Mouse (Mus musculus): Measurements from ENCODE around the gene Chrna9. TPM values are rescaled to one million over a fixed set of nuclear protein-coding genes. Genes with fewer than 3 reads are reported as not detected.

The Chrna9 gene
- polyA plus RNA-seq, 1 experiment from 2014 or later, result 0.20 TPM

- H3K27me3 ChIP-seq (ENCODE audit: control insufficient read depth, insufficient read depth, low read length), result no peaks in the 10 kb centered on the region
- H3K36me3 ChIP-seq (ENCODE audit: control insufficient read depth, insufficient read depth, low read length), result no peaks in the 10 kb centered on the region
- no peak overlapping the region for H3K4me3 ChIP-seq (ENCODE audit: low read depth, low read length)
- H3K9ac ChIP-seq (ENCODE audit: low read depth, low read length), result no peak overlapping the region
- H3K27ac ChIP-seq (ENCODE audit: low read depth, low read length), result no peak overlapping the region
- H3K4me1 ChIP-seq (replicated peaks; ENCODE audit: control insufficient read depth, insufficient read depth, low read length), result no peaks in the 10 kb centered on the region
- H3K9me3 ChIP-seq (ENCODE audit: control insufficient read depth, low read length), result peaks cover 3% of the 10 kb centered on the region; the same call in 1 of the 2 replicates
- no peak overlapping the region for H3K4me2 ChIP-seq (replicated peaks; ENCODE audit: low read depth, low read length)
- DNase-seq (ENCODE audit: low spot score), result no peak
- WGBS, result 91% methylated on average over 6 of the region's 6 CpGs
- ATAC-seq (ENCODE audit: low FRiP score), result no peak
Observed at GRCm38 (mm10) chr5:65900113-65900512, 34.6 kb upstream of the Chrna9 start.

GRCm38 (mm10) chr5:65900862-65901265 lies 33.9 kb upstream of the Chrna9 start:
- H3K9me3 ChIP-seq (ENCODE audit: control insufficient read depth, low read length), result peaks cover 3% of the 10 kb centered on the region; the same call in 1 of the 2 replicates
- ATAC-seq (ENCODE audit: low FRiP score), result no peak
- 73% methylated on average over 7 of the region's 7 CpGs for WGBS

DNA sequence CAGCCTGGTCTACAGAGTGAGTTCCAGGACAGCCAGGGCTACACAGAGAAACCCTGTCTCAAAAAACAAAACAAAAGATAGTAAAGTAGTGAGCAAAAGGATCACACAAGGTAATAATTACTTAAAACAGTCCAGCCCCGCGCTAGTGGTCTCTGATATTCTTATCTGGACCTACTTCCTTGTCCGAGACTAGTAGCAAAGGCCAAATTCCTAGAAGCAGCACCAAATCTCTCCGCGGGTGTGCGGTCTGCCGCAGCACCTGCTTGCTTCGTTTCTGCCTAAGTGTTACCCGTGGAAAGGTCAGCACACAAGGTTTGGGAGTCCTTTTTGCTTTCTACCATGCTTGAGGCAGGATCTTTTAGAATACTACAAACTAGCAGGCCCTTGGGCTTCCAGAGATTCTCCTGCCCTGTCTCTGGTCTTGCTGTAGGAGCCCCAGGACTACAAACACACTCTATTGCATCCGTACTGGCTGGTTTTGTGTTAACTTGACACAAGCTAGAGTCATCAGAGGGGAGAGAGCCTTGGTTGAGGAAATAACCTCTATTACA lies 32.8 kb upstream of the Chrna9 start:
- DNase-seq (ENCODE audit: low spot score) (no peak), ATAC-seq (ENCODE audit: low FRiP score) (no peak)
- Histone ChIP-seq H3K4me2 (replicated peaks; ENCODE audit: low read depth, low read length) (no peak overlapping the region), H3K4me3 (ENCODE audit: low read depth, low read length) (no peak overlapping the region), H3K9me3 (ENCODE audit: control insufficient read depth, low read length) (peaks cover 3% of the 10 kb centered on the region; the same call in 1 of the 2 replicates), H3K9ac (ENCODE audit: low read depth, low read length) (no peak overlapping the region), H3K27ac (ENCODE audit: low read depth, low read length) (no peak overlapping the region), H3K4me1 (replicated peaks; ENCODE audit: control insufficient read depth, insufficient read depth, low read length) (no peaks in the 10 kb centered on the region), H3K27me3 (ENCODE audit: control insufficient read depth, insufficient read depth, low read length) (no peaks in the 10 kb centered on the region), H3K36me3 (ENCODE audit: control insufficient read depth, insufficient read depth, low read length) (no peaks in the 10 kb centered on the region)
- 91% methylated on average over 10 of the region's 10 CpGs for WGBS

More at GRCm38 (mm10) chr5:65900862-65901265, 33.9 kb upstream of the Chrna9 start:
- H3K27ac ChIP-seq (ENCODE audit: low read depth, low read length), result no peak overlapping the region
- H3K4me1 ChIP-seq (replicated peaks; ENCODE audit: control insufficient read depth, insufficient read depth, low read length), result no peaks in the 10 kb centered on the region
- no peaks in the 10 kb centered on the region for H3K27me3 ChIP-seq (ENCODE audit: control insufficient read depth, insufficient read depth, low read length)
- no peak overlapping the region for H3K4me3 ChIP-seq (ENCODE audit: low read depth, low read length)
- H3K9ac ChIP-seq (ENCODE audit: low read depth, low read length), result no peak overlapping the region
- H3K4me2 ChIP-seq (replicated peaks; ENCODE audit: low read depth, low read length), result no peak overlapping the region
- H3K36me3 ChIP-seq (ENCODE audit: control insufficient read depth, insufficient read depth, low read length), result no peaks in the 10 kb centered on the region
- no peak for DNase-seq (ENCODE audit: low spot score)

DNA sequence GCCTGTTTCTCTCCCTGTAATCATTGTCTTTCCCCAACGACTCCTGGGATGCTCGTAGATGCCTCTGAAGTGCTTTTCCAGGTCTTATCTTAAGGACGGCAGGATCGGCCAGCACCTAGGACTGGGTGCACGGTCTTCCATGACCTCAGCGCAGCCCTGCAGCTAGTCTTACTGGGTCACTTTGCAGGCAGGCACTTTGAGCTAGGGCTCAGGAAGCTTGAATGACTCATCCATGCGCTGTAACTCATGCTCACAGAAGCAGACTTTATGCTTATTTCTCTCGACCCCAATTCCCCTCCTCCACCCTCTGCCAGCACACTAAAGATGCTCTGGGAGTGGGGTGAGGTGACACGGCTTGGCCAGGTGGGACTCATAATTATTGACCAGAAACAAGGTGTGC lies 31.9 kb upstream of the Chrna9 start:
- Histone ChIP-seq H3K4me3 (ENCODE audit: low read depth, low read length) (no peak overlapping the region), H3K9ac (ENCODE audit: low read depth, low read length) (no peak overlapping the region), H3K4me2 (replicated peaks; ENCODE audit: low read depth, low read length) (no peak overlapping the region), H3K27me3 (ENCODE audit: control insufficient read depth, insufficient read depth, low read length) (no peaks in the 10 kb centered on the region), H3K4me1 (replicated peaks; ENCODE audit: control insufficient read depth, insufficient read depth, low read length) (no peaks in the 10 kb centered on the region), H3K9me3 (ENCODE audit: control insufficient read depth, low read length) (peaks cover 3% of the 10 kb centered on the region; the same call in 1 of the 2 replicates), H3K27ac (ENCODE audit: low read depth, low read length) (no peak overlapping the region), H3K36me3 (ENCODE audit: control insufficient read depth, insufficient read depth, low read length) (no peaks in the 10 kb centered on the region)
- no peak for ATAC-seq (ENCODE audit: low FRiP score)
- 91% methylated on average over 9 of the region's 9 CpGs for WGBS
- DNase-seq (ENCODE audit: low spot score), result no peak

- ATAC-seq (ENCODE audit: low FRiP score), result no peak
- 90% methylated on average over 4 of the region's 4 CpGs for WGBS
- peaks cover 3% of the 10 kb centered on the region; the same call in 1 of the 2 replicates for H3K9me3 ChIP-seq (ENCODE audit: control insufficient read depth, low read length)
Observed at GRCm38 (mm10) chr5:65904476-65904875, 30.2 kb upstream of the Chrna9 start.

DNA sequence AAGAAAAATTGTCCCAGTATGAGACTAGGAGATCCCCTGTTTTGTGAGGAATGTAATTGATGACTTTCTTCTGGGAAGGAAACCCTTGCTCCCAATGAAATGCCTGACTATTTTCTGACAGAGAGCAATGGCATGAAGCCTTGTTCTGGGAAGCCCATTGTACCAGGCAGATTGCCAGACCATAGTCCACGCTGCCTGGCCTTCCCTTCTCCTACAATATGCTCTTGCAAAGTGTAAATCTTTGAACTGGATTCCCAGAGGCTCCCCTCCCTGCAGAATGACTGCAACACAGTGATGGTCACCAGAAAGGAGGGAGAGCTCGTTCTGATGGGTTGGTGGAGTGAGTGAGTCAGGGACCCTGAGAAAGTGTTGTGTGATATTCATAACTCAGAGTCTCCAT lies 26.0 kb upstream of the Chrna9 start:
- Histone ChIP-seq H3K27ac (ENCODE audit: low read depth, low read length) (no peak overlapping the region), H3K9me3 (ENCODE audit: control insufficient read depth, low read length) (no peaks in the 10 kb centered on the region), H3K27me3 (ENCODE audit: control insufficient read depth, insufficient read depth, low read length) (no peaks in the 10 kb centered on the region), H3K4me1 (replicated peaks; ENCODE audit: control insufficient read depth, insufficient read depth, low read length) (no peaks in the 10 kb centered on the region), H3K9ac (ENCODE audit: low read depth, low read length) (no peak overlapping the region), H3K36me3 (ENCODE audit: control insufficient read depth, insufficient read depth, low read length) (no peaks in the 10 kb centered on the region), H3K4me3 (ENCODE audit: low read depth, low read length) (no peak overlapping the region), H3K4me2 (replicated peaks; ENCODE audit: low read depth, low read length) (no peak overlapping the region)
- 76% methylated on average over 2 of the region's 2 CpGs for WGBS
- ATAC-seq (ENCODE audit: low FRiP score), result no peak
- no peak for DNase-seq (ENCODE audit: low spot score)

More at GRCm38 (mm10) chr5:65904476-65904875, 30.2 kb upstream of the Chrna9 start:
- Histone ChIP-seq H3K9ac (ENCODE audit: low read depth, low read length) (no peak overlapping the region), H3K4me3 (ENCODE audit: low read depth, low read length) (no peak overlapping the region), H3K27me3 (ENCODE audit: control insufficient read depth, insufficient read depth, low read length) (no peaks in the 10 kb centered on the region), H3K36me3 (ENCODE audit: control insufficient read depth, insufficient read depth, low read length) (no peaks in the 10 kb centered on the region), H3K27ac (ENCODE audit: low read depth, low read length) (no peak overlapping the region), H3K4me1 (replicated peaks; ENCODE audit: control insufficient read depth, insufficient read depth, low read length) (no peaks in the 10 kb centered on the region), H3K4me2 (replicated peaks; ENCODE audit: low read depth, low read length) (no peak overlapping the region)
- DNase-seq (ENCODE audit: low spot score), result no peak

- WGBS, result 78% methylated on average over 4 of the region's 4 CpGs
- no peak overlapping the region for H3K4me2 ChIP-seq (replicated peaks; ENCODE audit: low read depth, low read length)
Observed at GRCm38 (mm10) chr5:65909321-65909720, 25.4 kb upstream of the Chrna9 start.

DNA sequence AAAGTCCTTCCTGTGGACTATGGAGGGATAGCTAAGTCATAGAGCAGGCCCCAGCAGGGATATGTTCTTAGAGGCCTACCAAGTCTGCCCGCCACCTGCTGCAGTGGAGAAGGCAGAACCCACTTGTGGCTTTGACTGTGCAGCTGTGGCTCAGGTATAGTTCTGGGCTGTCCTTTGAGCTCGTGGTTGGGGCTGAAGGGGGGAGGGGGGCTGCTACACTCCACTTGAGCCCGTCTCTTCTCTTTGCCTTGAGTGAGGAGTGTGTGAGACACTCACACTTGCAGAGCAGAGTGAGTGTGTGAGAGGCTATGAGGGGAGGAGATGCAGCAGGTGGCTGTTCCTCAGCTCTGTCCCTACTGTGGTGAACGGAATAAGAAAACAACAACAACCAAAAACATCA lies 24.3 kb upstream of the Chrna9 start:
- Histone ChIP-seq H3K9ac (ENCODE audit: low read depth, low read length) (no peak overlapping the region), H3K9me3 (ENCODE audit: control insufficient read depth, low read length) (no peaks in the 10 kb centered on the region), H3K4me1 (replicated peaks; ENCODE audit: control insufficient read depth, insufficient read depth, low read length) (no peaks in the 10 kb centered on the region), H3K27ac (ENCODE audit: low read depth, low read length) (no peak overlapping the region), H3K36me3 (ENCODE audit: control insufficient read depth, insufficient read depth, low read length) (no peaks in the 10 kb centered on the region), H3K27me3 (ENCODE audit: control insufficient read depth, insufficient read depth, low read length) (no peaks in the 10 kb centered on the region), H3K4me3 (ENCODE audit: low read depth, low read length) (no peak overlapping the region), H3K4me2 (replicated peaks; ENCODE audit: low read depth, low read length) (no peak overlapping the region)
- WGBS, result 89% methylated on average over 4 of the region's 4 CpGs
- no peak for ATAC-seq (ENCODE audit: low FRiP score)
- no peak for DNase-seq (ENCODE audit: low spot score)

More at GRCm38 (mm10) chr5:65909321-65909720, 25.4 kb upstream of the Chrna9 start:
- DNase-seq (ENCODE audit: low spot score) (no peak), ATAC-seq (ENCODE audit: low FRiP score) (no peak)
- Histone ChIP-seq H3K4me3 (ENCODE audit: low read depth, low read length) (no peak overlapping the region), H3K4me1 (replicated peaks; ENCODE audit: control insufficient read depth, insufficient read depth, low read length) (no peaks in the 10 kb centered on the region), H3K9me3 (ENCODE audit: control insufficient read depth, low read length) (no peaks in the 10 kb centered on the region), H3K27ac (ENCODE audit: low read depth, low read length) (no peak overlapping the region), H3K9ac (ENCODE audit: low read depth, low read length) (no peak overlapping the region), H3K36me3 (ENCODE audit: control insufficient read depth, insufficient read depth, low read length) (no peaks in the 10 kb centered on the region), H3K27me3 (ENCODE audit: control insufficient read depth, insufficient read depth, low read length) (no peaks in the 10 kb centered on the region)

DNA sequence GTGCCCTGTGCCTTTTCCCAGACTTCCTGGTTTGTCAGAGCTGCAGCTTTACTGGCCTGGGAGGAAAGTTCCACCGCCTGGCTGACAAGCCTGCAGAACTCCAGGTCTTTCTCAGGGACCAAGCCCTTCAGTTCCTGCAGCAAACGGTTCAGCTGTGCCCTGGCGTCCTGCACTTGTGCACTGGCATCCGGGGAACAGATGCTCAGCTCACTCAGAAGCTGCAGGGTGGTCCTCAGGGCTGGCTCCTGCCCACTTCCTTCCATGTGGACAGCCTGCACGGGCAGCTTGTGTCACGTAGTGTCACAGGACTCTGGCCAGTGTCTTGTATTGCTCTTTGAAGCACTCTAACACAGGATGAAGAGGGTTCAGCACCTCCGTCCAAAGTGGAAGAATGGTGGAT lies 23.0 kb upstream of the Chrna9 start:
- H3K4me1 ChIP-seq (replicated peaks; ENCODE audit: control insufficient read depth, insufficient read depth, low read length), result no peaks in the 10 kb centered on the region
- ATAC-seq (ENCODE audit: low FRiP score) (no peak), DNase-seq (ENCODE audit: low spot score) (no peak)
- 80% methylated on average over 7 of the region's 7 CpGs for WGBS
- H3K9me3 ChIP-seq (ENCODE audit: control insufficient read depth, low read length), result no peaks in the 10 kb centered on the region
- no peaks in the 10 kb centered on the region for H3K36me3 ChIP-seq (ENCODE audit: control insufficient read depth, insufficient read depth, low read length)
- no peaks in the 10 kb centered on the region for H3K27me3 ChIP-seq (ENCODE audit: control insufficient read depth, insufficient read depth, low read length)
- no peak overlapping the region for H3K9ac ChIP-seq (ENCODE audit: low read depth, low read length)
- H3K4me2 ChIP-seq (replicated peaks; ENCODE audit: low read depth, low read length), result no peak overlapping the region
- H3K27ac ChIP-seq (ENCODE audit: low read depth, low read length), result no peak overlapping the region
- H3K4me3 ChIP-seq (ENCODE audit: low read depth, low read length), result no peak overlapping the region

Measured in hindbrain, embryonic 11.5 days (tissue).